Mouse (Mus musculus) intestine, embryonic 15.5 days (tissue): ENCODE measurements at regions not wholly inside any gene's neighbourhood (a gene's known extent, or its start where the extent isn't known, plus 50 kb on each side); places are given as distances from the start of the nearest gene placed in this dataset.

Experiments
- ATAC-seq: fragments of 200-750 bp; cut with Nextera tagmentation; 2 replicates; pipeline ENCODE4 v1.8.0; 2017; ENCODE audit warnings: moderate TSS enrichment, moderate library complexity
- H3K27ac ChIP-seq: fragments of 300-500 bp; sonication (generic); 2 replicates; pipeline ENCODE4 v1.5.1; 2015; ENCODE audit warnings: mild to moderate bottlenecking, inconsistent platforms
- H3K27me3 ChIP-seq: fragments of 300-500 bp; sonication (generic); replicated peaks from 2 replicates; pipeline ENCODE4 v1.6.1; 2015; ENCODE audit warnings: inconsistent platforms
- H3K36me3 ChIP-seq: fragments of 300-500 bp; sonication (generic); 2 replicates; pipeline ENCODE4 v1.6.1; 2015; ENCODE audit warnings: inconsistent platforms
- H3K4me1 ChIP-seq: fragments of 300-500 bp; sonication (generic); replicated peaks from 2 replicates; pipeline ENCODE4 v1.6.1; 2015; ENCODE audit warnings: inconsistent platforms
- H3K4me2 ChIP-seq: fragments of 300-500 bp; sonication (generic); replicated peaks from 2 replicates; pipeline ENCODE4 v1.6.1; 2015; ENCODE audit warnings: mild to moderate bottlenecking, inconsistent platforms
- H3K4me3 ChIP-seq: fragments of 300-500 bp; sonication (generic); replicated peaks from 2 replicates; pipeline ENCODE4 v1.5.1; 2015; ENCODE audit warnings: inconsistent platforms
- H3K9ac ChIP-seq: fragments of 300-500 bp; sonication (generic); 2 replicates; pipeline ENCODE4 v1.6.1; 2015; ENCODE audit warnings: inconsistent platforms
- H3K9me3 ChIP-seq: fragments of 300-500 bp; sonication (generic); 2 replicates; pipeline ENCODE4 v1.6.1; 2016; ENCODE audit warnings: inconsistent platforms
- WGBS: fragments of 180-500 bp; shearing (Covaris S2); methylation state at CpG from one replicate; pipeline ENCODE4 v1.1.7; 2015; 5-methylcytosine and 5-hydroxymethylcytosine counted together

DNA sequence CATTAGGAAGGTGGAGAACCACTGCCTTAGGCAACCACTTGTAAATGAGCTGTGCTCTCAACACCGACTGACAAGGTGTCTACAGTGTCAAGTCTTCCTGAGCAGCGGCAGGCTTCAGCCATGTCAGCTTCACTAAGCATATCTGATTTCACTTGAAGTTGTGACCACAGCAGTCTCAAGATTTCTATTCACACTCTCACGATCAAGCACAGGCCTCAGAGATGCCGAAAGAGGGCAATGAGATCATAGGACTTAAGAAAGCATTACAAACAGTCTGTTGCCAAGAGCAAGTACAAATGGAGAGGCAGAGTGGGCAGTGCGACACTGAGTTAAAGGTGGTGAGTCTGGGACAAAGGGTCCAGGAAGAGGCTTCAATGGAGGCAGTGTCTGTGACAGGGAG is 289.6 kb downstream of the Kcnrg start:
- H3K27me3 ChIP-seq: no peaks in the 10 kb centered on the region
- no peaks in the 10 kb centered on the region for H3K4me1 ChIP-seq
- WGBS: 89% methylated on average over 5 of the region's 5 CpGs
- H3K27ac ChIP-seq: no peak overlapping the region
- H3K36me3 ChIP-seq: no peaks in the 10 kb centered on the region
- no peaks in the 10 kb centered on the region for H3K9me3 ChIP-seq
- H3K9ac ChIP-seq: no peak overlapping the region
- no peak overlapping the region for H3K4me2 ChIP-seq
- H3K4me3 ChIP-seq: no peak overlapping the region
- no peak for ATAC-seq

DNA sequence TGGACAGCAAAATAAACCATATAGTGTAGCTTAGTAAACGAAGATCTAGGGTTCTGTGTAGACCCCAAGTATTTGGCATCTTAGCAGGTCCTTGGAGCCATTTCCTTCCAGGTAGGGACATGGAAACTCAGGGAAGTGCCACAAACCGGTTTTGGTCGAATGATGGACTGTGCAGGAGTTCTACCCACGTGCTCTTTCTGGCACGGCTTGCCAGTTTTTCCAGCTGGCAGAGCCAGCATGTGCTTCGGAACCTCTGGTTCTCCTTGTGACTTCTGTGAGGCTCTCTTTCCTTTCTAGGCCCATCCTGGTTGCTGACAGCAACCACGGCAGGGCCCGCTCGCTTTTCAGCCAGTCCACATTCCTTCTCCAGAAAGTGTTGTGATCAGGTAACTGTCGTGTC is 291.4 kb downstream of the Kcnrg start:
- Histone ChIP-seq H3K9ac (no peak overlapping the region), H3K9me3 (no peaks in the 10 kb centered on the region), H3K4me2 (no peak overlapping the region), H3K27ac (no peak overlapping the region), H3K4me1 (no peaks in the 10 kb centered on the region), H3K27me3 (no peaks in the 10 kb centered on the region), H3K36me3 (no peaks in the 10 kb centered on the region), H3K4me3 (no peak overlapping the region)
- WGBS: 84% methylated on average over 10 of the region's 10 CpGs
- no peak for ATAC-seq

DNA sequence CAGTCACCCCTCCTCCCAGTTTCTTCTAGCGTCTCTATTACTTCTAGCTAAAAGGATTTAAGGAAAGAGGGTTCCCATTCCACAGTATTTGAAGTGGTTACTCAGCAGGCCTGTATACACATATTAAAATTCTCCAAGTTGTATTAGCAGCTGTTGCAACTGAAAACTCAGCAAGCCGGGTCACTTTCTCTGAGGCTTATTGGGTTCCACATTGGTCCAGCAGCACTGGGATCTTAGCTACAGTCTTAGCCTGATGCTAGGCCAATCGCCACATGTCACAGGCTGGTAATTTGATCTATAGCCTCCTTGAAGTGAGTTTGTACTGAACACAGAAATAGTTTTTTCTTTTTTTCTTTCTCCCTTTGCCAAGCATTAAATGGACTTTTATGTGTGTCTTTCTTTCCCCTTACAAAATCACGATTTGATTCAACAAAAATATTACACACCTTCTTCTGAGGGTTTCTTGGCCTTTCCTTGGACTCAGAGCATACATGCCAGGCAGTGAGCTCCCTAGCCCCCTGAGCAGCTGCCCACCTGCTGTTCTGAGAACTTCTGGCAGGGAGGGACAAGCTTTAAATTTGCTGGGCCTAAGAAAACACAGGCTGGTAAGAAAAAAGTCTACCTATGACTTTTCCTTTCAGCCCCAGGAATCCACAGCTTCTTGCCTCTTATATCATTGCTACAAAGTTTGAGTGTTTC is 297.3 kb downstream of the Kcnrg start:
- Histone ChIP-seq H3K4me2 (no peak overlapping the region), H3K9ac (no peak overlapping the region), H3K9me3 (no peaks in the 10 kb centered on the region), H3K4me1 (no peaks in the 10 kb centered on the region), H3K4me3 (no peak overlapping the region), H3K27me3 (no peaks in the 10 kb centered on the region), H3K27ac (no peak overlapping the region), H3K36me3 (no peaks in the 10 kb centered on the region)
- ATAC-seq: no peak
- 71% methylated on average over 4 of the region's 4 CpGs for WGBS

DNA sequence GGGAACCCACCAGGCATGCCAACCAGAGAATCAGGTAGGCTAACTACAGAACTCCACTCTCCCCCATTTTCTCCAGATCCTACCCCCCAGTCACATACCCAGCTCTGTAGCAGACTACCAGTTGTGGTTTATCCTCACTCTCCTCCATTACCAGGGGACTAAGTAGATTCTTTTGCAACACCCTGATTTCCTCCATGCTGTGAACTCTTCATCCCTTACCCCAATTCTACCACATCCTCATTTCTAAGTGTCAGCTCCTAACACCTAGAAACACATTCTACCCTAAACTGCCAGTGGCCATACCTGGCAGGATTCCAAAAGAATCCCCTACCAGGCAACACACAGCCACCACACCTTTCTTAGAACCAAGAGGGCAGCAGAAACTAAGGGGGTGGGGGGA is 310.9 kb downstream of the Kcnrg start:
- Histone ChIP-seq H3K4me3 (no peak overlapping the region), H3K27ac (no peak overlapping the region), H3K36me3 (no peaks in the 10 kb centered on the region), H3K9ac (no peak overlapping the region), H3K4me1 (no peaks in the 10 kb centered on the region), H3K27me3 (no peaks in the 10 kb centered on the region), H3K9me3 (no peaks in the 10 kb centered on the region), H3K4me2 (no peak overlapping the region)
- ATAC-seq: no peak

DNA sequence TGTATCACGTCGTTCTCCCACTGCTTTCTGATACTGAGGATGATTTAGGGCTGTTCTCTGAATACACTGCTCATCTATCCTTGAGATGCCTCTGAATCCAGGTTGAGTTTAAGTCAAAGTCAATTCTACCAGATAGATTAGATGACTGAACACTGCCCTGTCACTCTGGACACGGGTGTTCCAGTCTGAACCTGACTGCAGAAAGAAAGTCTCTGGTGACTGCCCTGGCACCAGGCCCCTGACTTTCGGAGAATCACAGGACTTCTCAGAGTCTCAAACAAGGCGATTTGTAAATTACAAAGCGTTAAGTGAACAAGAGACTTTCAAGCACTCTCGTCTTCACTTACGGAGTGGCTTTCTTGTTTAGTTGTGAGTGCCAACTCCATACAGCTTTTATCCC is 324.6 kb downstream of the Kcnrg start:
- Histone ChIP-seq H3K27me3 (no peaks in the 10 kb centered on the region), H3K36me3 (no peaks in the 10 kb centered on the region), H3K4me3 (no peak overlapping the region), H3K9me3 (no peaks in the 10 kb centered on the region), H3K4me2 (no peak overlapping the region), H3K27ac (no peak overlapping the region), H3K4me1 (no peaks in the 10 kb centered on the region), H3K9ac (no peak overlapping the region)
- 76% methylated on average over 8 of the region's 8 CpGs for WGBS
- ATAC-seq: no peak

DNA sequence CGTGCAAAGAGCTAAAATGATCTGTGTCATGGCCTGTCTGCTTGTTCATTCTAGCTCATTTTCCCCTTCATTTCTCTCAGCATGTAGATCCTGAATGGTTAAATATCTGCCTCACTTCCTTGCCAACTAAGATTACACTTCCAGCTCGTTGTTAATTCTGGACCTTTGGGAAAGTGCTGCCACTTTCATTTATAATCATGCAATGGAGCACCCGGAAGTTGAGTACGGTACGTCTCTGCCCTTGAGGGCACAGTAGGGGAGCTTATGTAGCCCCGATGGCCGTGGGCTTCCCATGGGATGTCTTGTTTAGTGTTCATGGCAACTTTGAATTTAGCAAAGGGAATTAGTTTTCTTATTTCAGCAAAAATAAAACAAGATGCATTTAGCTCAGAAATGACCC is 334.4 kb downstream of the Kcnrg start:
- no peak overlapping the region for H3K9ac ChIP-seq
- H3K9me3 ChIP-seq: no peaks in the 10 kb centered on the region
- no peaks in the 10 kb centered on the region for H3K36me3 ChIP-seq
- H3K4me1 ChIP-seq: peaks cover 5% of the 10 kb centered on the region; the same call in 1 of the 2 replicates
- H3K4me2 ChIP-seq: no peak overlapping the region
- ATAC-seq: no peak
- WGBS: 84% methylated on average over 7 of the region's 7 CpGs
- H3K27ac ChIP-seq: no peak overlapping the region
- H3K4me3 ChIP-seq: no peak overlapping the region
- H3K27me3 ChIP-seq: no peaks in the 10 kb centered on the region

DNA sequence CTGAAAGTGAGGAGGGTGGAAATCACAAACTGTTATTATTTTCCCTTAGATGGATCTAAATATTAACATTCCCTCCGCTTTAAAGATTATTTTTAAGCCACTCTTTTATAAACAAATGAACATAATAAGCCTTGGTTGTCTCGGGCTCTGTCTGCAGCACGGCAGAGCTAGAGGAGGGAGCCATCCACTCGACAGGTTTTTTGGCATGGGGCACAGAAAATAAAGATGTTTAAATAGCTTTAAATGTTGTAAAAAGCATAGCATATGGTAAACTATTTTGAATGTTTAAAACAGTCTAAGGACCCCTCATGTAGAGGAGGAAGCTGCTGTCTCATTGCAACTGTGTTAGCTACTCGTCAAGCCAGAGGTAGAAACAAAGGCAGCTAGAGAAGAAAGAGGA is 338.4 kb downstream of the Kcnrg start:
- H3K27me3 ChIP-seq: no peaks in the 10 kb centered on the region
- ATAC-seq: no peak
- H3K36me3 ChIP-seq: no peaks in the 10 kb centered on the region
- H3K4me3 ChIP-seq: no peak overlapping the region
- no peaks in the 10 kb centered on the region for H3K9me3 ChIP-seq
- H3K27ac ChIP-seq: no peak overlapping the region
- no peak overlapping the region for H3K9ac ChIP-seq
- WGBS: 27% methylated on average over 5 of the region's 5 CpGs
- H3K4me2 ChIP-seq: no peak overlapping the region
- H3K4me1 ChIP-seq: peaks cover 12% of the 10 kb centered on the region

DNA sequence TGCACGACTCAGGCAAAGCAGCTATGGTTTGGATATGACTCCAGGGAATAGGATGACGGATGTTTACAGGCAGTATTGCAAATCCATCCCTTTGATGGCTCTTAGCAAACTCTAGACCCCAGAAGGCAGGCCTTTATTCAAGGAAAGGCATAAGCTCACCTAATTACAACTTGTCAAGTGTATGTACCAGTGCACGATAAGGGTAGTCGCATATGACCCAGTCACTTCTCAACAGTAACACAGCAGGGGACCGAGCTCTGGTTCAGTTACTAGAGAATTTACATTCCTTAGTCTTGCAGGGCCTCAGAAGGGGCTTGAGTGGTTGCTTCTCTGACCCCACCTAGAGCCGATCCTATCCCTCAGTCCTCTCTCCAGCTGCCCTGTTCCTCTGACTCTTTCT is 342.2 kb downstream of the Kcnrg start:
- WGBS: 43% methylated on average over 6 of the region's 6 CpGs
- H3K27ac ChIP-seq: no peak overlapping the region
- H3K27me3 ChIP-seq: no peaks in the 10 kb centered on the region
- H3K4me3 ChIP-seq: no peak overlapping the region
- H3K9ac ChIP-seq: no peak overlapping the region
- peaks cover 12% of the 10 kb centered on the region for H3K4me1 ChIP-seq
- H3K36me3 ChIP-seq: no peaks in the 10 kb centered on the region
- H3K4me2 ChIP-seq: no peak overlapping the region
- H3K9me3 ChIP-seq: no peaks in the 10 kb centered on the region
- no peak for ATAC-seq

DNA sequence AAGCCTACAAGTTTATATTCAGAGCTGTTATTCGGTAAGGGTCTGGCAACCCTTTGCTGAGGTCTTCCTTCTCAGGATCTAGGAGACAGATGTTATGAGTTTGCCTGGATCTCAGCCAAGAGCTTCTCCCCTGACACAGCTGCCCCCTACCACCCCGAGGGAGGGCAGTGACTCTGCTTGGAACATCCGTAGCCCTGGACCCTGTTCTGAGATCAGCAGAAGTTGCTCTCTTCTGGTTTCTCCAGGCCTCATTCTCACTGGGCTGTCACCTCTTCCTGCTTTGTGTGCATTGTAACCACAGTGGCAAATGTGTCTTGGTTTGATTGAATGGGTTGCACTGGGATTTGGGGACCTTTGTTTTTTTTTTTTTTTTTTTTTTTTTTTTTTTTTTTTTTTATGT is 342.4 kb upstream of the Rnaseh2b start:
- no peak for ATAC-seq
- WGBS: 21% methylated on average over 3 of the region's 3 CpGs
- H3K36me3 ChIP-seq: no peaks in the 10 kb centered on the region
- H3K27ac ChIP-seq: no peak overlapping the region
- no peak overlapping the region for H3K9ac ChIP-seq
- H3K4me3 ChIP-seq: no peak overlapping the region
- H3K9me3 ChIP-seq: no peaks in the 10 kb centered on the region
- no peaks in the 10 kb centered on the region for H3K27me3 ChIP-seq
- H3K4me2 ChIP-seq: no peak overlapping the region
- peaks cover 9% of the 10 kb centered on the region for H3K4me1 ChIP-seq

DNA sequence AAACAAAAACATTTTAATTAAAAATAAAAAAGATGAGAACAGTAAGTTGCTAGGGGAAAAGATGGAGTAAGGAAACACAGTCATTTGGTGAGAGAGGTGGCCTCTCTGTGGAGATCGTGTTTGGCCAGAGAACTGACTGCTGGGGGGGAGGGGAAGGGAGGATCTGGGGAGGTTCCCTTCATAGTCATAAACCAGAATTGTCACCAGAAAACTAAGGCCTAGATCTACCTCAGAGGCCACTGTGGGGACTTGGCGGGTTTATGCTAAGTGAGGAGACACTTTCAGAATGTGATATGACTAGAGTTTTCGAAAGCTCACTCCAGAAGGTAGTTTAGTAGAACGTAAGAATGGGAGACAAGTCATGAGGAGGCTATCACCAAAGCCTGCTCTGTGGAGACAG is 339.4 kb upstream of the Rnaseh2b start:
- H3K4me3 ChIP-seq: no peak overlapping the region
- H3K4me1 ChIP-seq: peaks cover 7% of the 10 kb centered on the region
- H3K36me3 ChIP-seq: no peaks in the 10 kb centered on the region
- H3K9ac ChIP-seq: no peak overlapping the region
- H3K27me3 ChIP-seq: no peaks in the 10 kb centered on the region
- no peak for ATAC-seq
- no peak overlapping the region for H3K4me2 ChIP-seq
- 88% methylated on average over 4 of the region's 4 CpGs for WGBS
- no peak overlapping the region for H3K27ac ChIP-seq
- H3K9me3 ChIP-seq: no peaks in the 10 kb centered on the region

DNA sequence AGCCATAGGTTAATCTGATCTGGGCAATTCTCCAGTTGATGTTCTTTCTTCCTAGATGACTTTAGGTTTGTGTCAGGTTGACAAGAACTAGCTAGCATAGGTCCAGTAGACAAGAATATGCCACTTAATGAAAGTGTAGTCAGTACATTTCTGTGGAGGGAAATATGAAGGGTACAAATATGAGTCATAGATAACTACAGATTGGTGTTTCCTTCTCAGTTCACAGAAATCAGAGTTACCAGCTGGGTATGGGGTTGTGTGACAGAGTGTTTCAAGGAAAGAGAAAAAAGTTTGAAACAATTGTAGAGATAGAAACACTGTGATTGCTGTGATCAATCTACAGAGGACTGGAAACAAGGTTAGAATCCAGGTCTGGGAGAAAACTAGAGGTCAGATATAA is 337.0 kb upstream of the Rnaseh2b start:
- no peak for ATAC-seq
- Histone ChIP-seq H3K27ac (no peak overlapping the region), H3K4me1 (no peaks in the 10 kb centered on the region), H3K4me2 (no peak overlapping the region), H3K27me3 (no peaks in the 10 kb centered on the region), H3K9me3 (no peaks in the 10 kb centered on the region), H3K36me3 (no peaks in the 10 kb centered on the region), H3K9ac (no peak overlapping the region), H3K4me3 (no peak overlapping the region)

DNA sequence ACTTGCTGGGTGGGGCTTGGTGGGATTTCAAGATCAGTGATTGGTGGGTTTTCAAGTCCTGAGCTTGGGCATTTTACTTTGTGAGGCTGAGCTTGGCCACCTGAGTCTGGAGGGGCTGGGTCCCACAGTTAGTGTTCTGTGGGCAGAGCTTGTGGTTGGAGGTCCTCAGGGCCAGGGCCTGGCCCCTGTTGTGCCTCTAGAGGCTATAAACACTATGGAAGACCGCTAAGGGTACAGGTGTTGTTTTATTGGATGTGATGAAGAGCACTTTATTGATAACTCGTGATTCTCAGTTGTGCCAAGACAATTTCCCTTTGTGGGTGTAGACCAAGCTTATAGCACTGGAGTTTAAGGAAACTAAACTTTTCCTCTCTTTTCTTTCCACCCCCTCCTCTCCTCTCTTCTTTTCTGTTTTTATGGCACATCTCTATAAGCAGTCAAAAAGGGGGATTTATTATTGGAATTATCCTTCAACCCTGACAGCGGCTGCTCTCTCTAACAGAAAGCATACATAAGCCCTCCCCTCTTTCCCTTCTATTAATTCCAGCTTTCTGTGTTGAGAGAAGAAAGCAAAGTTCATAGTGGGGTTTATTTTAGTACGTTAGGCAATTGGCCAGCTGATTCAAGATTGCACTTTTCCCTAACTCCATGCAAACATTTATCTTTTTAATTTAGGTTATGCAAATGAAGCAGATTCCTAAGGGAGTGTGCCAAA is 332.0 kb upstream of the Rnaseh2b start:
- ATAC-seq: no peak
- Histone ChIP-seq H3K4me1 (no peaks in the 10 kb centered on the region), H3K4me2 (no peak overlapping the region), H3K4me3 (no peak overlapping the region), H3K9ac (no peak overlapping the region), H3K27ac (no peak overlapping the region), H3K36me3 (no peaks in the 10 kb centered on the region), H3K9me3 (no peaks in the 10 kb centered on the region), H3K27me3 (no peaks in the 10 kb centered on the region)
- 76% methylated on average over 4 of the region's 4 CpGs for WGBS

DNA sequence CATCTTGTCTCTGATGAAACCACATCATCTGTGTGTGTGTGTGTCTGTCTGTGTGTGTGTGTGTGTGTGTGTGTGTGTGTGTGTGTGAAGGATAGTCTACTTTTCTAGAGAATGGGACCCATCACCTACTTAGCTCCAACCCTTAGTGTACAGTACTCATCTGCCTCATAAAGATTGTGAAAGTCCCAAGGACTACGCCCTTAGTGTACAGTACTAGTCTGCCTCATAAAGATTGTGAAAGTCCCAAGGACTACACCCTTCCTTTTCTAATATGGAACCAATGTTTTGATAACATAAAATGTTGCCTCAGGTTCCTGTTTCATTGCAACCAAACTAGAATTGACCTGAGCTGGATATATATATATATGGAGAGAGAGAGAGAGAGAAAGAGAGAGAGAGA is 323.9 kb upstream of the Rnaseh2b start:
- Histone ChIP-seq H3K4me2 (no peak overlapping the region), H3K9me3 (no peaks in the 10 kb centered on the region), H3K36me3 (no peaks in the 10 kb centered on the region), H3K27me3 (no peaks in the 10 kb centered on the region), H3K4me1 (no peaks in the 10 kb centered on the region), H3K27ac (no peak overlapping the region), H3K9ac (no peak overlapping the region), H3K4me3 (no peak overlapping the region)
- WGBS: 83% methylated on average over 1 of the region's 1 CpGs
- ATAC-seq: peak; percentile 61
